Mouse (Mus musculus) megakaryocyte, embryonic 14.5 days (primary cell): ENCODE results near the gene Mfsd4b2.

ENCODE experiments used
- FLI1 ChIP-seq: IDR thresholded peaks from 2 replicates; pipeline ENCODE4 v1.6.1; 2012; ENCODE audit warnings: low read length, inconsistent platforms, mixed read lengths
- GATA1 ChIP-seq: IDR thresholded peaks from 3 replicates; pipeline ENCODE4 v1.6.1; 2012; ENCODE audit warnings: mixed read lengths, low read length, inconsistent platforms, borderline replicate concordance

DNA sequence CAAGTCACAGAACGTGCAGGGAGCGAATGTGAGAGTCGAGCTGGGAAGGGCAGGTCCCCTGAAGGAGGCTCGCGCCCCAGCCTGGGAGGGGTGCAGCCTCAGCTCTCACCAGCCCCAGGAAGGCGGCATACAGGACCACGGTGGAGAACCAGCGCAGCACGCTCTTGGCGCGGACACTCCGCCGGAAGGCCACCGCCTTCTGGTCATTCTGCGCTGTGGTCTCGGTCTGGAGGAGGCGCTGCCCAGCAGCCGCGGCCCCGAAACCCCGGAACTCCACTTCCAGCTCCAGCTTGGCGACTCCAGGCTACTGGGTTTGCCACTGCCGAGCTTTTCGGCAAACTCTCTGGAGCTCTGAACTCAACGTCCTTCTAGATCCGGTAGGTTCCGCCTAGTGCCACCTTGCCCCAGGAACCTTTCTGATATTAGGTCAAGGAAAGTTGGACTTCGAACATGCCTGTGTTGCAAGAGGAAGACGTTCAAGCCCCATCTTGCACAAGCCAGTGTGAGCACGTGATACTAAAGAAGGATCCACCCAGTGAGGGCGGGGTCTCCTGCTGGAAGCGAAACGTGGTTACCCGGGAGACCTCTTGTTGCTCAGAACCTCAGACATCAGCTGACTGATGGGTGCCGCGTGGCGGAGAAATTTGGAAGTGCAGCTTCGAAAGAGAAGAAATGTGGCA, 33.2 kb upstream of the Mfsd4b2 start, which contains the start of gene Mfsd4b3:
- TF ChIP-seq GATA1, result no peak
- TF ChIP-seq FLI1, result no peak
